Mouse (Mus musculus) neural tube, embryonic 10.5 days (tissue): ENCODE results near the gene Polrmt.

Experiments
- DNase-seq: peaks from one replicate; pipeline ENCODE4 v3.0.0-alpha.2; 2017; ENCODE audit warnings: low spot score; ENCODE audit errors: extremely low spot score

Polrmt gene

GRCm38 (mm10) chr10:79745898-79746773, at the start of gene Polrmt:
Gene Polrmt (minus strand): TSS chr10:79746581.
- DNase-seq = peak; percentile 94

DNA sequence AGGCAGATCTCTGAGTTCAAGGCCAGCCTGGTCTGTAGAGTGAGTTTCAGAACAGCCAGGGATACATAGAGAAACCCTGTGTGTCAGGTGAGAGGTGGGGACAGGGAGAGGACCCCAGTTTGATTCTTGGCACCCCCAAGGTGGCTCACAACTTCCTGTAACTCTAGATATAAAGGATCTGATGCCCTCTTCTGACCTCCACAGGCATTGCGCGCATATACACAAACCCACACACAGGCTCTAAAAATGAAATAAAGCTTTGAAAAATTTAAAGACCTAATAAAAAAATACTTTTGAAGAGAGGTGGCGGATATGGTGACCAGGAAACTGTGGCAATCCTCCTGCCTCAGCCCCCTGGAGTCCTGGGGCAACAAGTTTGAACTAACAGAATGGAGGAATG, 49.5 kb upstream of the Polrmt start:
- no peak for DNase-seq

DNA sequence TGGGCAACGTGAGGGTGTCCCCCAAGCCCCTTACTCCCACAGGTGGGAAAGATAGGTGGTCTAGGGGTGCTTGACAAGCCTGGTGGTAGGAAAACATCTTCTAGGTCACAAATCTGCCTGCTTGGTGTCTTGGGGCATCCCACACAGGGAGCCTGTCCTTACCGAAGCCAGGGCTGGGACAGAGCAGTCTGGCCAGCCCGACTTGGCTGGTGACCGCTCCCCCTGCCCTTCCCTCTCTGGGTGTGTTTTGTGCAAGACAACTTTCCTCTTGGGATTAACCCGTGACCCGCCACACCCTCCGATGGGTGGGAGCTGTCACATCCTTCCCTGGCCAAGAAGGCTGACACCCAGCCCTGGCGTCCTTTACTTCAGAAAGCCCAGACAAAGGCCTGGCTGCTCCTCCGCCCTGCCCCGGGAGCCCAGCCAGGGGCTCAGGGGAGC, 48.1 kb upstream of the Polrmt start:
- DNase-seq = no peak

- peak; percentile 67 for DNase-seq
These were observed 47.5 kb upstream of the Polrmt start for GRCm38 (mm10) chr10:79793738-79794490.

- peak; percentile 84 for DNase-seq
These were observed 46.8 kb upstream of the Polrmt start, which contains the start of gene Palm for GRCm38 (mm10) chr10:79793051-79793737. Gene Palm (plus strand): TSS chr10:79793572.

GRCm38 (mm10) chr10:79792339-79793040, 46.1 kb upstream of the Polrmt start:
- DNase-seq = no peak

DNA sequence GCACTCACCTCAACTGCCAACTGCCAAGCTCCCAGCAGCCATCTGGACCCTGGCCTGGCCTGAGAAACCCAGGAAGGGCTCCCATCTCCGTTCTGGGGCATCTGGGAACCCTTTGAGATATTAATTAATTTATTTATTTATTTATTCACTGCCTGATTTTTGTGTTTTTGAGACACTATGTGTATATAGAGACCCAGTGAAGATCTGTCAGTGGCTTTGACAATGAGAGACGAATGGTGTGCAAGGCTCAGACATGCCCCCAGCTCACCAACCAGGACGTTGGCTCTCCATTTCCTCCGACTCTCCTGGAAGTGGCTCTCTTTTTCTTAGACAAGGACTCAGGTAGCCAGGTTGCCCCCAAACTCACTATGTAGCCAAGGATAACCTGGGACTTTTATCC, 44.5 kb upstream of the Polrmt start, which contains the start of gene Prss57:
Gene Prss57, minus strand, starts transcription at position 101 of the 400 bp plus-strand sequence.
- DNase-seq = no peak

GRCm38 (mm10) chr10:79789581-79789980, 43.2 kb upstream of the Polrmt start:
- DNase-seq = no peak

DNA sequence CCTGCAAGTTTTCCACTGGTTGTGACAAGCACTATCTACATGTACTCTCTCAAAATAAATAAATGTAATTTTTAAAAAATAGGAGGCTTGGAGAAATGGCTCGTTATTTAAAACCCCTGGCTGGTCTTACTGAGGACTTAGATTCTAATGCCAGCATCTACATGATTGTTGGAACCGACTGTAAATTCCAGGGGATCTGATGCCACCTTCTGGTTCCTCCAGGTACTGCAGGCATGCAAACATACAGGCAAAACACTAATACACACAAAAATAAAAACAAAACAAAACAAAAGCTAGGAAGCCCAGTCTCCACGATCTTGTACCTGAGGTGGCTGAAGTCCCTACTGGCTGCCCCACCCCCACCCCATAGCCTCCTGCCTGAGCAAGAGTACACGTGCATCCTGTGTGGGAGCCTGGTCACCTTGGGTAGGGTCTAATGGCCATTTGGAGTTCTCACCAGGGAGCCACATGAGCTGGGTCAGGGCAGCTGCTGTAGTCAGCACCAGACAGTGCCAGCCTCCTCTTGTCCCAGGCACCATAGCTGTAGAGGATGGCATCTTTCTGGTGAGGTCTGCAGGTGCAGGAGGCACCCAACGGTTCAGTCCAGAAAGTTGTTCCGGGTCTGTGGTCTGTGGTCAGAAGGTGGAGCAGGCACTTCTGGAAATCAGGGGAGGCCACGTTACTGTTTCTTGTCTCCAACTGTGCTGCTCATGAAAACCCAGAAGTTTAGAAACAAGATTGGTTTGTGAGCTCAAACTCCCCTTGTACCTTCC, 42.2 kb upstream of the Polrmt start:
- peak; percentile 82 for DNase-seq

- no peak for DNase-seq
These were observed 37.8 kb upstream of the Polrmt start for GRCm38 (mm10) chr10:79783920-79784800.

- no peak for DNase-seq
These were observed 36.7 kb upstream of the Polrmt start for GRCm38 (mm10) chr10:79783050-79783449.

GRCm38 (mm10) chr10:79781956-79782355, 35.6 kb upstream of the Polrmt start:
- DNase-seq = no peak

- no peak for DNase-seq
These were observed 34.8 kb upstream of the Polrmt start for GRCm38 (mm10) chr10:79781139-79781538.

DNA sequence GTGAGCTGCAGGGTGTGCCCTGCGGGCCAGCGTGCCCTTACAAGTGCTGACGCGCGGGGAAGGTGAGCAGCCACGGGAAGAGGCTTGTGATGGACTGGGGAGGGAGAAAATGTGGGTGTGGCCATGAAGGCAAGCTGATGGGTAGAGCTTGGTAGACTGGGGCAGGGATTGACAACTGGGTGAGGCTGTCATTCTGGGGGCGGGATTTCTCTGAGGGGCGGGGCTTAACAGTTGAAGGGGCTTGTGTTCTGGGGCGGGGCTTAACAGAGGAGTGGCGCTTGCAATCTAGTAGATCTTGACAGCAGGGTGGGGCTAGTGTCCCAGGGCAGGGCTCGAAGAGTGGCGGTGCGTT, 34.3 kb upstream of the Polrmt start:
- DNase-seq = no peak

- peak; percentile 98 for DNase-seq
These were observed 33.6 kb upstream of the Polrmt start for GRCm38 (mm10) chr10:79779784-79780663.

- no peak for DNase-seq
These were observed 32.8 kb upstream of the Polrmt start for GRCm38 (mm10) chr10:79779193-79779592.

- DNase-seq = no peak
These were observed 31.6 kb upstream of the Polrmt start for GRCm38 (mm10) chr10:79778006-79778405.

DNA sequence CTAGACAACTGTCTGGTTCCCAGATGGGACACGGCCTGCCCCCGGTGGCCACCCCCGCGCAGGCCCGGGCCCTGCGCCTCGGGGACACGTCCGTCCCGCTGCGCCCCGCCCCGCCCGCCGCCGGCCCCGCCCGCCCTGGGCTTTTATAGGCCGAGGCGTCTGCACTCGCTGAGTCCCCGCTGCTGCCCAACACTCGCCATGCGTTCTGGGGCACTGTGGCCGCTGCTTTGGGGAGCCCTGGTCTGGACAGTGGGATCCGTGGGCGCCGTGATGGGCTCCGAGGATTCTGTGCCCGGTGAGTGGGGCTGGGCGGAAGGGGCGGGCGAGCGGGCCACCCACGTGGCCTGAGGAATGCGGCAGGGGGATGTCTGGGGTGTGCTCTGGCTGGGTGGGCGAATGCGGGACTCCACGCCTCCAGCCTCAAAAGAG, 30.7 kb upstream of the Polrmt start, which contains the start of gene Fstl3:
Gene Fstl3, plus strand, starts transcription at position 170 of the 429 bp plus-strand sequence.
- no peak for DNase-seq
